Mouse (Mus musculus): ENCODE data around the gene Zmat5.

- TF ChIP-seq HCFC1 (IDR thresholded peaks at IDR 0.05; ENCODE audit: borderline replicate concordance, insufficient read depth, low read length) (no peak), MAFK (IDR thresholded peaks at IDR 0.05; ENCODE audit: insufficient read depth, low read depth, low read length) (no peak), ZC3H11A (IDR thresholded peaks at IDR 0.05; ENCODE audit: borderline replicate concordance, low read depth, low read length) (no peak), ZNF384 (IDR thresholded peaks at IDR 0.05; ENCODE audit: low read depth, low read length) (no peak)
Observed at GRCm38 (mm10) chr11:4784629-4785142, 80.2 kb downstream of the Zmat5 start.
